Mouse (Mus musculus): ENCODE data around the gene Gm21970.

DNA sequence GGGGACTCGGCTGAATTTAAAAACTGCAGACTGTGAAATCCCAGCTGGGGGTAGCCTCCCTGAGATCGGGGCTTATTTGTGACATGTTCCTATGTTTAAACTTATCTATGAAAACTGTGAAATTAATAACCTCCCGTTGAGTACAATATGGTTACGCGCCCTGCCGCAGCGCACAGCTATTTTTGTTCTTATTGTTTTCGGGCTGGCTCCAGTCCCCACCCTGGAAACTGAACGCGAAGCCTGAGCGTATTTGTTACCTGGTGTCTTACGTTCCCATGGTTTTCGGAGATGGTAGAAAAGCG, 43.3 kb upstream of the Gm21970 start:
- TF ChIP-seq POLR2A (IDR thresholded peaks at IDR 0.05; ENCODE audit: extremely low read depth, insufficient read depth, low read length) (no peak), CTCF (IDR thresholded peaks at IDR 0.05; ENCODE audit: extremely low read depth, insufficient read depth, low read length) (no peak)
